Mouse (Mus musculus): ENCODE results near the gene Syne1.

The Syne1 gene

GRCm38 (mm10) chr10:5423984-5424383 is 127.3 kb downstream of the Syne1 start:
- no peak for DNase-seq (ENCODE audit: low read depth)

- no peak for DNase-seq (ENCODE audit: low read depth)
These were observed 135.6 kb downstream of the Syne1 start for GRCm38 (mm10) chr10:5415730-5416129.

GRCm38 (mm10) chr10:5384131-5384776 is 167.0 kb downstream of the Syne1 start:
- no peak for DNase-seq (ENCODE audit: low read depth)

DNA sequence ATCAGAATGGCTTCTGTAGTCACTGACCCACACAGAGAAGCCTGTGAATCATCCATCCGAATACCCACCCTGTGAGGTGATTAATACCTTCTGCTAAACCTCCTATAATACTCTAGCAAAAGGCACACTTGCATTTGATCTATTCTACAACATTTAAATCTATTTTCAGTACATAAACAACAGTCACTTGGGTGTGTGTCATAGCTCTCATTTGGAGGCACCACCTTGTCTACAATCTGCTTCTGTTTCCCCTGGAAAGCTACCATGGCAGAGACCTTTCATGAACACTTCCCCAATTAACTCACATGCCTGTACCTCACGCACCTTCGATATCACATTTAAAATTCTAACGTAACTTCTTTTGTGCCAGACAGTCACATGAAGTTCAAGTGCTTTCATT is 169.7 kb downstream of the Syne1 start:
- DNase-seq (ENCODE audit: low read depth), result no peak

- no peak for DNase-seq (ENCODE audit: low read depth)
These were observed 172.3 kb downstream of the Syne1 start for GRCm38 (mm10) chr10:5378969-5379368.

- no peak for DNase-seq (ENCODE audit: low read depth)
These were observed 181.7 kb downstream of the Syne1 start for GRCm38 (mm10) chr10:5369599-5369998.

GRCm38 (mm10) chr10:5368266-5368665 is 183.0 kb downstream of the Syne1 start:
- no peak for DNase-seq (ENCODE audit: low read depth)

GRCm38 (mm10) chr10:5367465-5368011 is 183.7 kb downstream of the Syne1 start:
- DNase-seq (ENCODE audit: low read depth), result no peak

DNA sequence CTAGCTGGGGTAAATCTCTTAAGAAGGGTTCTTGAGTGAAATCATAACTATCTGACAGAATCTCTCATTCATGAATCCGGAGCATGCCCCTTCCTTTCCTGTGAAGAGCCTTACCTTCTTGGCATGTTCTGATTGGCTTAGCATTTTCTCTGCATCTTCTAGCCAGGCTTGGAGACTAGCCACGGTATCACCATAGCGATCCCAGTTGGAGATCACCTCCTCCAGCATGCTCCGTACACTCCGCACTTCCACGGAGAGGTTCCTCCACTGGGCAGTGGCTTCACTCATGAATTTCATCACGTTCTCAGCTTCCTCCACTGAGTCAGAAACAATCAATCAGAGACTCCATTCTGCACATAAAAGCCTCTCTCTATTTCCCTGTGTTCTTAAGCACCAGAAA is 190.7 kb downstream of the Syne1 start:
- no peak for DNase-seq (ENCODE audit: low read depth)

- DNase-seq (ENCODE audit: low read depth), result no peak
These were observed 194.7 kb downstream of the Syne1 start for GRCm38 (mm10) chr10:5356614-5357013.

GRCm38 (mm10) chr10:5353390-5353789 is 197.9 kb downstream of the Syne1 start:
- no peak for DNase-seq (ENCODE audit: low read depth)

GRCm38 (mm10) chr10:5346911-5347310 is 204.4 kb downstream of the Syne1 start:
- no peak for DNase-seq (ENCODE audit: low read depth)

- no peak for DNase-seq (ENCODE audit: low read depth)
These were observed 208.1 kb downstream of the Syne1 start for GRCm38 (mm10) chr10:5343211-5343610.

DNA sequence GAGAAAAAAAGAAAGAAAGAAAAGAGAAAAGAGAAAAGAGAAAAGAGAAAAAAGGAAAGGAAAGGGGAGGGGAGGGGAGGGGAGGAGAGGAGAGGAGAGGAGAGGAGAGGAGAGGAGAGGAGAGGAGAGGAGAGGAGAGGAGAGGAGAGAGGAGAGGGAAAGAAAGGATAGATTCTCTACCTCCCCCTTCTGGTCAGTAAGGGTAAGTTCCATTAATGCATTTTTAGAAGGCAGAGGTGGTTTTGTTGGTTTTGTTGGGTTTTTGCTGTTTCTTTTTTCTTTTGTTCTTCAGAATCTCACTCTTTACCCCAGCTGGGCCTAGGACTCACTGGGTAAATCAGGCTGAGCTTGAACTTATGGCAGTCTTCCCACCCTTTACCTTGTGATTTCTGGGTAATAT is 214.9 kb downstream of the Syne1 start:
- DNase-seq (ENCODE audit: low read depth), result no peak

- DNase-seq (ENCODE audit: low read depth), result no peak
These were observed 218.5 kb downstream of the Syne1 start for GRCm38 (mm10) chr10:5332801-5333200.

- no peak for DNase-seq (ENCODE audit: low read depth)
These were observed 224.6 kb downstream of the Syne1 start for GRCm38 (mm10) chr10:5326716-5327115.

- DNase-seq (ENCODE audit: low read depth), result no peak
These were observed 227.4 kb downstream of the Syne1 start for GRCm38 (mm10) chr10:5323741-5324395.

- DNase-seq (ENCODE audit: low read depth), result no peak
These were observed 228.7 kb downstream of the Syne1 start for GRCm38 (mm10) chr10:5322562-5322961.

GRCm38 (mm10) chr10:5317602-5318001 is 233.7 kb downstream of the Syne1 start:
- peak; percentile 36 for DNase-seq (ENCODE audit: low read depth)

DNA sequence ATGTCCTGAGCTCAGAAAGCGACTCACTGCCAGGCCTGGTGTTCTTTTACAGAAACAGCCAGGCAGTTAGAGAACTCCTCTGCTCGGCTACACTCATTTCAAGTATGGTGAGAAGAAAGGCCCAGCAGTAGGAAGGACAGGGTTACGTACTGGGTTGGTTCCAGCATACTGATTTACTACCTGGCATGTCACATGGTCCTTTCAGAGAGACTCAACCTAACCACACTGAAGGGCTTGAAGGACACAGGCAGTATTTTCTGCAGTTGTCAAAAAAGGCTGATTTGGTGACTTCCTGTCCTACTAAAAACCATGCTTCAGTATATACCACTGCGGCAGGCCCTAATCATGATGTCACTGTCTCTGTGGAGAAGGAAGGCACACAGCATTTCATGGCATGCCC is 238.8 kb downstream of the Syne1 start:
- DNase-seq (ENCODE audit: low read depth), result no peak

- no peak for DNase-seq (ENCODE audit: low read depth)
These were observed 241.1 kb downstream of the Syne1 start for GRCm38 (mm10) chr10:5309961-5310713.

DNA sequence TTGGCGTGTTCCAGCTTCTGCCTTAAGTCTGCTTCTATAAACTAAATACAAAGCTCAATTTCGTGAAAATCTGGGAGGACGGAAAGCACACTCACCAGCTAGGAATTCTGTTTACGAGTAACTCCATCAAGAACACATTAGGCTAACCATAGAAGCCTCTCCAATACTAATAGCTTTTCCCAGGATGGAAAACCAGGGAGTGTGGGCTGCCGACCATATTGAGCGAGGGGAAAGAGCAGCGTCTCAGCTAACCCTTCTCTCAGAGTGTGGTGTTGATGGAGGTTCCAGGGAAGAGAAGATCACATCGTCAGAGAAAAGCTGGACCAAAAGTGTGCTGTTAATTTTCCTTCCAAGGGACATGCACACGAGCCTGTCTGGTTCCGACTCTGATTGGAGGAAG is 241.9 kb downstream of the Syne1 start:
- no peak for DNase-seq (ENCODE audit: low read depth)

GRCm38 (mm10) chr10:5305555-5305954 is 245.7 kb downstream of the Syne1 start:
- no peak for DNase-seq (ENCODE audit: low read depth)

Data from c-Kit-positive CD71-negative TER-119-negative erythroid progenitor cells, embryonic 14.5 days (primary cell).